27 mouse cellular contexts compared by ENCODE assay signal in the genomic region with DNA sequence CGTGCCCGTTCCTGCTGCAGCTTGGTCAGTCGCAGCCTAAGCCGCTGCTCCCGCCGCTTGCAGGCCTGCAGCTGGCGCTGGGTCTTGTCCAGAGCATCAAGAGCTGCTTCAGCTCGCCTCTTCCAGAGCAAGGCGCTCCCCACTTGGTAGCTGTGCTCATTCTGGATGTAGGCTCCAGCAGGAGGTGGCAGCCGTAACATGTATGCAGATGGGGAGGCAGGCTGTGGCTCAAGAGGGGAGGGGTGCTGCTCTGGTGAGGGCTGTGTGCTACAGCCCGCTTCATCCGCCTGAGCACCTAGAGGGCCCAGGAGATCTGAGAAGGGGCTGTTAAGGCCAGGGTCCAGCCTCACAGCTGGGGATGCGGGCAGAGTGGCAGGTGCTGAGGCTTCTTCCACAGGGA. TPM values are rescaled to one million over a fixed set of nuclear protein-coding genes. Genes with fewer than 3 reads are reported as not detected.
DNase-seq lines count a peak whose midpoint lies in the region; ATAC-seq and TF ChIP-seq lines count a peak whose summit lies in the region.
"Had no signal": no experiment of that assay in that cellular context is flagged by ENCODE, and none has a peak within 500 bp of the region (broad histone marks: within the 10 kb centered on the region; RNA-seq: fewer than 3 reads in every experiment).

No protein-coding gene starts in this region.

- H3K4me1 ChIP-seq in E14TG2a.4 (replicated peaks; ENCODE audit: low read depth, low read length): peaks cover 52% of the 10 kb centered on the region

- DNase-seq in cerebellum, adult 11-12 months: peak; percentile 28
- DNase-seq in cerebellum, adult 9-10 months: no peak
- no peak for DNase-seq in layer of hippocampus, adult 2 months (ENCODE audit: low spot score in 2 of 2)
- no peak for DNase-seq in layer of hippocampus, adult 8-10 months (ENCODE audit: low spot score in 2 of 2)
- peak; percentile 43 for DNase-seq in brain, adult 2 months (ENCODE audit: low read depth, low spot score)
- DNase-seq in embryo, embryonic 9.5 days (ENCODE audit: extremely low spot score): no peak
- DNase-seq: adrenal gland, postnatal 14 days; cerebellum, postnatal 25 days; gastrocnemius, postnatal 25 days; heart, postnatal 14 days; kidney, adult 11 months; kidney, postnatal 36 days; layer of hippocampus, postnatal 36 days; left cerebral cortex, postnatal 4 days; lung, embryonic 14.5 days had no signal

- peak overlapping the region; percentile 29; the same call in 1 of the 2 replicates for H3K27ac ChIP-seq in layer of hippocampus, adult 2 months
- H3K27ac ChIP-seq: forebrain, embryonic 12.5 days; hindbrain, embryonic 10.5 days; hindbrain, embryonic 15.5 days; kidney, embryonic 15.5 days; liver, embryonic 15.5 days had no signal

- H3K36me3 ChIP-seq in E14TG2a.4 (ENCODE audit: insufficient read depth, low read length): peaks cover 55% of the 10 kb centered on the region

- no peak for ATAC-seq in erythroblast, adult 5-6 weeks (replicated peaks; ENCODE audit: low FRiP score, poor library complexity, severe bottlenecking)
- ATAC-seq: inflammation-experienced regulatory T-cells, adult 6 months had no signal

- no peaks in the 10 kb centered on the region for H3K9me3 ChIP-seq in E14TG2a.4 (ENCODE audit: low read length)
- H3K9me3 ChIP-seq: forebrain, embryonic 12.5 days; hindbrain, embryonic 10.5 days; hindbrain, embryonic 15.5 days; kidney, embryonic 15.5 days; liver, embryonic 15.5 days had no signal

- no peak for TF ChIP-seq CTCF in layer of hippocampus, adult 2 months (conservative IDR thresholded peaks at IDR 0.05)
- TF ChIP-seq CTCF in E14TG2a.4 (conservative IDR thresholded peaks at IDR 0.05; ENCODE audit: low read length): no peak

- H3K4me3 ChIP-seq in layer of hippocampus, adult 2 months: no peak overlapping the region
- peak overlapping the region; percentile 48 for H3K4me3 ChIP-seq in E14TG2a.4 (replicated peaks; ENCODE audit: low read length)
- H3K4me3 ChIP-seq: forebrain, embryonic 12.5 days; hindbrain, embryonic 10.5 days; hindbrain, embryonic 15.5 days; kidney, embryonic 15.5 days; liver, embryonic 15.5 days had no signal

- H3K27me3 ChIP-seq in E14TG2a.4 (ENCODE audit: insufficient read depth, low read length): no peaks in the 10 kb centered on the region; the same call in 1 of the 2 replicates
- H3K27me3 ChIP-seq: forebrain, embryonic 12.5 days; hindbrain, embryonic 15.5 days; kidney, embryonic 15.5 days; liver, embryonic 15.5 days had no signal

RNA-seq across cellular contexts. Expression of a gene that starts 2.7 kb away (rescaled TPM):
- total RNA-seq in layer of hippocampus, adult 2 months (2021): 10 to 100 TPM; 42.3 to 45.4 TPM
- 10 to 100 TPM; 42.9 to 47.0 (median 45.1) TPM for total RNA-seq in layer of hippocampus, adult 8-10 months (2022)
- total RNA-seq in erythroblast, adult 5-6 weeks (2015; ENCODE audit: low replicate concordance): 9.8 and 11.9 TPM in 2 replicates
- total RNA-seq in erythroblast, adult 5-6 weeks (2017; ENCODE audit: low replicate concordance): 3.8 and 7.7 TPM in 2 replicates

RNA-seq across cellular contexts. Expression of a gene that starts 19.8 kb away (rescaled TPM):
- 100 to 1,000 TPM; 186 to 201 TPM for total RNA-seq in layer of hippocampus, adult 2 months (2021)
- total RNA-seq in layer of hippocampus, adult 8-10 months (2022): 100 to 1,000 TPM; 194 to 222 (median 203) TPM
- 5.2 and 26.1 TPM in 2 replicates for total RNA-seq in erythroblast, adult 5-6 weeks (2015; ENCODE audit: low replicate concordance)
- total RNA-seq in erythroblast, adult 5-6 weeks (2017; ENCODE audit: low replicate concordance): 10.3 and 22.4 TPM in 2 replicates

RNA-seq across cellular contexts. Expression of a gene that starts 32.8 kb away (rescaled TPM):
- total RNA-seq in layer of hippocampus, adult 2 months (2021): under 1 TPM; 0.36 to 0.56 TPM
- total RNA-seq in layer of hippocampus, adult 8-10 months (2022): 1 to 10 TPM in 3 of 4 experiments, under 1 TPM in 1; 0.91 to 1.6 (median 1.4) TPM
- total RNA-seq in erythroblast, adult 5-6 weeks (2015; ENCODE audit: low replicate concordance): not detected in 2 replicates
- not detected in 2 replicates for total RNA-seq in erythroblast, adult 5-6 weeks (2017; ENCODE audit: low replicate concordance)
- total RNA-seq: heart, adult 8-10 months; liver, adult 2 months; monocyte, adult 5-6 weeks had no signal

RNA-seq across cellular contexts. Expression of a gene that starts 33.4 kb away (rescaled TPM):
- total RNA-seq in layer of hippocampus, adult 2 months (2021): 1 to 10 TPM in 1 of 2 experiments, under 1 TPM in 1; 0.95 to 1.4 TPM
- total RNA-seq in layer of hippocampus, adult 8-10 months (2022): 1 to 10 TPM; 1.2 to 1.9 (median 1.6) TPM
- not detected in 2 replicates for total RNA-seq in erythroblast, adult 5-6 weeks (2015; ENCODE audit: low replicate concordance)
- not detected in 2 replicates for total RNA-seq in erythroblast, adult 5-6 weeks (2017; ENCODE audit: low replicate concordance)
- total RNA-seq: megakaryocyte progenitor cell, adult 5-6 weeks; monocyte, adult 5-6 weeks had no signal

RNA-seq across cellular contexts. Expression of a gene that starts 38.9 kb away (rescaled TPM):
- 100 to 1,000 TPM; 112 to 116 TPM for total RNA-seq in layer of hippocampus, adult 2 months (2021)
- total RNA-seq in layer of hippocampus, adult 8-10 months (2022): 100 to 1,000 TPM in 2 of 4 experiments, 10 to 100 TPM in 2; 92.5 to 137 (median 109) TPM
- total RNA-seq in erythroblast, adult 5-6 weeks (2015; ENCODE audit: low replicate concordance): not detected in 2 replicates
- total RNA-seq in erythroblast, adult 5-6 weeks (2017; ENCODE audit: low replicate concordance): not detected in 2 replicates
- total RNA-seq: megakaryocyte progenitor cell, adult 5-6 weeks; monocyte, adult 5-6 weeks had no signal

Comparison
In these comparisons a context has a peak if more than half of its experiments do, and no peak if none do; other contexts are left out.
1. DNase-seq: peak in cerebellum, adult 11-12 months (single experiment) and brain, adult 2 months (single experiment); none in cerebellum, adult 9-10 months (single experiment), layer of hippocampus, adult 2 months (0 of 2), layer of hippocampus, adult 8-10 months (0 of 2) and embryo, embryonic 9.5 days (single experiment).
2. RNA of a gene that starts 19.8 kb away (total RNA-seq): 194 to 222 TPM in layer of hippocampus, adult 8-10 months and 186 to 201 TPM in layer of hippocampus, adult 2 months; 5.2 to 26.1 TPM in erythroblast, adult 5-6 weeks; every median in the first group is over 4 times any median in the second.